Comparison of ENCODE assay signal across 8 mouse cellular contexts in genomic region chr17:34628644-34628967, GRCm38 (mm10). TPM values are rescaled to one million over a fixed set of nuclear protein-coding genes. Genes with fewer than 3 reads are reported as not detected.
DNase-seq lines count a peak whose midpoint lies in the region; ATAC-seq and TF ChIP-seq lines count a peak whose summit lies in the region.

No protein-coding gene starts in this region.

- H3K9ac ChIP-seq in liver, adult 2 months (ENCODE audit: low read depth, low read length), result no peak overlapping the region
- peak overlapping the region; percentile 76 for H3K9ac ChIP-seq in forebrain, embryonic 14.5 days (ENCODE audit: low read length)
- H3K9ac ChIP-seq in liver, embryonic 14.5 days (replicated peaks), result no peak overlapping the region

- 59% methylated on average over 5 of the region's 5 CpGs for WGBS in liver, adult 2 months
- WGBS in forebrain, embryonic 14.5 days, result 21% methylated on average over 5 of the region's 5 CpGs
- 46% methylated on average over 5 of the region's 5 CpGs for WGBS in liver, embryonic 14.5 days (ENCODE audit: insufficient replicate concordance)

- DNase-seq in liver, adult 2 months (ENCODE audit: extremely low read depth, low read depth, low spot score), result no peak
- no peak for DNase-seq in liver
- no peak for DNase-seq in forebrain, embryonic 14.5 days (ENCODE audit: low spot score)
- DNase-seq in liver, embryonic 14.5 days (ENCODE audit: low read depth in 3 of 3, low spot score in 3 of 3), result no peak
- DNase-seq in thymus, postnatal 10 days (ENCODE audit: low spot score in 2 of 2), result peak; percentile 37 to 38
- no peak for DNase-seq in layer of hippocampus, postnatal 25 days (ENCODE audit: extremely low spot score in 1 of 2, low spot score in 1 of 2)
- DNase-seq in left cerebral cortex, postnatal 14 days (ENCODE audit: low spot score in 2 of 2), result no peak
- DNase-seq in gastrocnemius, postnatal 25 days, result no peak

- TF ChIP-seq EP300 in liver, embryonic 14.5 days (IDR thresholded peaks at IDR 0.05; ENCODE audit: low read depth), result no peak

- peaks cover 2% of the 10 kb centered on the region; the same call in 1 of the 2 replicates for H3K36me3 ChIP-seq in liver, adult 2 months (ENCODE audit: control insufficient read depth, insufficient read depth, low read length)
- peaks cover 11% of the 10 kb centered on the region for H3K36me3 ChIP-seq in forebrain, embryonic 14.5 days (ENCODE audit: control insufficient read depth, insufficient read depth, low read length)
- H3K36me3 ChIP-seq in liver, embryonic 14.5 days (replicated peaks; ENCODE audit: control insufficient read depth, insufficient read depth, low read depth), result no peaks in the 10 kb centered on the region

- no peaks in the 10 kb centered on the region for H3K9me3 ChIP-seq in forebrain, embryonic 14.5 days (replicated peaks; ENCODE audit: control insufficient read depth, low read length)
- no peaks in the 10 kb centered on the region for H3K9me3 ChIP-seq in liver, embryonic 14.5 days (ENCODE audit: control insufficient read depth, low read length)

- H3K4me1 ChIP-seq in liver, adult 2 months (ENCODE audit: control insufficient read depth, insufficient read depth, low read length), result 0 out of 2 replicates have a peak, but pooled peaks cover 5% of the 10 kb centered on the region
- H3K4me1 ChIP-seq in forebrain, embryonic 14.5 days (ENCODE audit: control insufficient read depth, insufficient read depth, low read length), result peaks cover 40% of the 10 kb centered on the region
- peaks cover 4 to 5% of the 10 kb centered on the region in 2 experiments; a peak in 3 of 4 replicates for H3K4me1 ChIP-seq in liver, embryonic 14.5 days (replicated peaks; ENCODE audit: control insufficient read depth in 2 of 2, insufficient read depth in 2 of 2, low read length in 1 of 2)

- intact Hi-C loops in left cerebral cortex, postnatal 14 days (cut with DNase I), result loop anchor here (10.0 kb wide), 1 partner anchor 184 kb away; no protein-coding TSS in a partner anchor

- peak overlapping the region; percentile 87 for H3K4me2 ChIP-seq in forebrain, embryonic 14.5 days (ENCODE audit: low read length)
- peak overlapping the region; percentile 88; the same call in 1 of the 2 replicates for H3K4me2 ChIP-seq in liver, embryonic 14.5 days (ENCODE audit: low read depth)

- no peaks in the 10 kb centered on the region for H3K79me2 ChIP-seq in liver, adult 2 months (ENCODE audit: control insufficient read depth, insufficient read depth, low read length)

- no peaks in the 10 kb centered on the region for H3K27me3 ChIP-seq in liver, adult 2 months (ENCODE audit: control insufficient read depth, insufficient read depth, low read length)
- H3K27me3 ChIP-seq in forebrain, embryonic 14.5 days (replicated peaks; ENCODE audit: control insufficient read depth, insufficient read depth, low read length), result peaks cover 20% of the 10 kb centered on the region
- peaks cover 51% of the 10 kb centered on the region for H3K27me3 ChIP-seq in liver, embryonic 14.5 days (ENCODE audit: control insufficient read depth, insufficient read depth, low read length)

- ATAC-seq in forebrain, embryonic 14.5 days, result no peak
- ATAC-seq in liver, embryonic 14.5 days (ENCODE audit: insufficient read depth), result no peak

- peak overlapping the region; percentile 82 for H3K27ac ChIP-seq in liver, adult 2 months (replicated peaks; ENCODE audit: insufficient read depth, low read depth, low read length)
- H3K27ac ChIP-seq in forebrain, embryonic 14.5 days (ENCODE audit: low read depth, low read length), result peak overlapping the region; percentile 91; the same call in 1 of the 2 replicates
- H3K27ac ChIP-seq in liver, embryonic 14.5 days, result no peak overlapping the region

- TF ChIP-seq POLR2A in liver, adult 2 months (IDR thresholded peaks at IDR 0.05; ENCODE audit: extremely low read depth, insufficient read depth, low read length), result no peak

- no peak overlapping the region for H3K4me3 ChIP-seq in liver, adult 2 months (ENCODE audit: insufficient read depth, low read depth, low read length)
- H3K4me3 ChIP-seq in forebrain, embryonic 14.5 days (ENCODE audit: low read depth, low read length), result peak overlapping the region; percentile 71
- no peak overlapping the region for H3K4me3 ChIP-seq in liver, embryonic 14.5 days (ENCODE audit: insufficient read depth in 1 of 2, low read depth in 2 of 2, low read length in 2 of 2)

- TF ChIP-seq CTCF in liver, adult 2 months (IDR thresholded peaks at IDR 0.05; ENCODE audit: low read depth, low read length), result no peak
- no peak for TF ChIP-seq CTCF in liver, embryonic 14.5 days (IDR thresholded peaks at IDR 0.05; ENCODE audit: low read depth)

RNA-seq across cellular contexts. Expression of gene Ppt2, which starts 0.3 kb away (rescaled TPM):
- total RNA-seq in liver, adult 2 months (2014; rRNA removed), result 22.5 and 28.5 TPM in 2 replicates
- polyA plus RNA-seq in liver, adult 2 months (2012; rRNA removed), result 38.5 and 46.7 TPM in 2 replicates
- 23.8 and 24.6 TPM in 2 replicates for polyA plus RNA-seq in forebrain, embryonic 14.5 days (2014; fragmentation: Nextera tagmentation; extraction: Ambion mirVana)
- 10.4 and 11.6 TPM in 2 replicates for polyA plus RNA-seq in liver, embryonic 14.5 days (2012; rRNA removed)
- polyA plus RNA-seq in liver, embryonic 14.5 days (2014; fragmentation: Nextera tagmentation; extraction: Ambion mirVana), result 10.5 and 12.9 TPM in 2 replicates
- total RNA-seq in layer of hippocampus, postnatal 25 days (2021), result 10 to 100 TPM; 42.4 to 48.4 TPM
- 10 to 100 TPM; 39.3 to 45.7 TPM for total RNA-seq in left cerebral cortex, postnatal 14 days (2021)
- 10 to 100 TPM; 37.2 to 43.0 TPM for total RNA-seq in gastrocnemius, postnatal 25 days (2021)

RNA-seq across cellular contexts. Expression of gene Prrt1, which starts 0.7 kb away (rescaled TPM):
- total RNA-seq in liver, adult 2 months (2014; rRNA removed), result not detected in 2 replicates
- 0.32 and 0.39 TPM in 2 replicates for polyA plus RNA-seq in liver, adult 2 months (2012; rRNA removed)
- 5.0 and 5.5 TPM in 2 replicates for polyA plus RNA-seq in forebrain, embryonic 14.5 days (2014; fragmentation: Nextera tagmentation; extraction: Ambion mirVana)
- polyA plus RNA-seq in liver, embryonic 14.5 days (2012; rRNA removed), result 0.04 and 0.11 TPM in 2 replicates
- polyA plus RNA-seq in liver, embryonic 14.5 days (2014; fragmentation: Nextera tagmentation; extraction: Ambion mirVana), result not detected in 2 replicates
- total RNA-seq in layer of hippocampus, postnatal 25 days (2021), result 100 to 1,000 TPM; 259 to 330 TPM
- 100 to 1,000 TPM; 195 to 228 TPM for total RNA-seq in left cerebral cortex, postnatal 14 days (2021)
- total RNA-seq in gastrocnemius, postnatal 25 days (2021), result 1 to 10 TPM in 1 of 2 experiments, under 1 TPM in 1; 0.35 to 1.5 TPM

RNA-seq across cellular contexts. Expression of gene Egfl8, which starts 12.8 kb away (rescaled TPM):
- total RNA-seq in liver, adult 2 months (2014; rRNA removed), result 0.37 and 0.60 TPM in 2 replicates
- polyA plus RNA-seq in liver, adult 2 months (2012; rRNA removed), result 0.82 and 1.2 TPM in 2 replicates
- 7.6 and 8.7 TPM in 2 replicates for polyA plus RNA-seq in forebrain, embryonic 14.5 days (2014; fragmentation: Nextera tagmentation; extraction: Ambion mirVana)
- polyA plus RNA-seq in liver, embryonic 14.5 days (2012; rRNA removed), result 0.39 and 0.40 TPM in 2 replicates
- polyA plus RNA-seq in liver, embryonic 14.5 days (2014; fragmentation: Nextera tagmentation; extraction: Ambion mirVana), result 0.10 and 0.27 TPM in 2 replicates
- 1 to 10 TPM; 2.1 to 3.7 TPM for total RNA-seq in layer of hippocampus, postnatal 25 days (2021)
- total RNA-seq in left cerebral cortex, postnatal 14 days (2021), result 1 to 10 TPM; 3.5 to 4.1 TPM
- 1 to 10 TPM; 2.8 to 3.1 TPM for total RNA-seq in gastrocnemius, postnatal 25 days (2021)

RNA-seq across cellular contexts. Expression of gene Fkbpl, which starts 16.0 kb away (rescaled TPM):
- total RNA-seq in liver, adult 2 months (2014; rRNA removed), result 4.2 and 5.3 TPM in 2 replicates
- 2.0 and 3.0 TPM in 2 replicates for polyA plus RNA-seq in liver, adult 2 months (2012; rRNA removed)
- polyA plus RNA-seq in forebrain, embryonic 14.5 days (2014; fragmentation: Nextera tagmentation; extraction: Ambion mirVana), result 12.6 and 14.9 TPM in 2 replicates
- 0.47 and 1.6 TPM in 2 replicates for polyA plus RNA-seq in liver, embryonic 14.5 days (2012; rRNA removed)
- polyA plus RNA-seq in liver, embryonic 14.5 days (2014; fragmentation: Nextera tagmentation; extraction: Ambion mirVana), result 2.9 and 3.2 TPM in 2 replicates
- 10 to 100 TPM; 14.1 to 14.9 TPM for total RNA-seq in layer of hippocampus, postnatal 25 days (2021)
- total RNA-seq in left cerebral cortex, postnatal 14 days (2021), result 10 to 100 TPM; 16.1 to 16.7 TPM
- 1 to 10 TPM; 5.9 to 7.0 TPM for total RNA-seq in gastrocnemius, postnatal 25 days (2021)

RNA-seq across cellular contexts. Expression of gene Atf6b, which starts 18.3 kb away (rescaled TPM):
- total RNA-seq in liver, adult 2 months (2014; rRNA removed), result 4.4 and 6.6 TPM in 2 replicates
- polyA plus RNA-seq in liver, adult 2 months (2012; rRNA removed), result 29.8 and 34.6 TPM in 2 replicates
- 75.0 and 90.9 TPM in 2 replicates for polyA plus RNA-seq in forebrain, embryonic 14.5 days (2014; fragmentation: Nextera tagmentation; extraction: Ambion mirVana)
- polyA plus RNA-seq in liver, embryonic 14.5 days (2012; rRNA removed), result 15.5 and 16.6 TPM in 2 replicates
- 11.3 and 12.6 TPM in 2 replicates for polyA plus RNA-seq in liver, embryonic 14.5 days (2014; fragmentation: Nextera tagmentation; extraction: Ambion mirVana)
- total RNA-seq in layer of hippocampus, postnatal 25 days (2021), result 100 to 1,000 TPM in 1 of 2 experiments, 10 to 100 TPM in 1; 97.1 to 102 TPM
- 10 to 100 TPM; 76.4 to 80.3 TPM for total RNA-seq in left cerebral cortex, postnatal 14 days (2021)
- 1 to 10 TPM; 7.1 to 7.2 TPM for total RNA-seq in gastrocnemius, postnatal 25 days (2021)

Comparison
In these comparisons a context has a peak if more than half of its experiments do, and no peak if none do; other contexts are left out.
1. DNase-seq: peak in thymus, postnatal 10 days (2 of 2); none in liver, adult 2 months (single experiment), liver (single experiment), forebrain, embryonic 14.5 days (single experiment), liver, embryonic 14.5 days (0 of 3), layer of hippocampus, postnatal 25 days (0 of 2), left cerebral cortex, postnatal 14 days (0 of 2) and gastrocnemius, postnatal 25 days (single experiment).
2. RNA of gene Prrt1, which starts 0.7 kb away (total RNA-seq): 259 to 330 TPM in layer of hippocampus, postnatal 25 days and 195 to 228 TPM in left cerebral cortex, postnatal 14 days; 0.35 to 1.5 TPM in gastrocnemius, postnatal 25 days and not detected in liver, adult 2 months; every median in the first group is over 10 times any median in the second.